Mouse (Mus musculus): Measurements from ENCODE around the gene Megf11. TPM values are rescaled to one million over a fixed set of nuclear protein-coding genes. Genes with fewer than 3 reads are reported as not detected.
A peak's percentile ranks its signal among the peaks of the same experiment; 100 is the strongest.

Megf11 gene
- polyA plus RNA-seq, 1 experiment from 2014 or later, result 0.56 TPM

DNA sequence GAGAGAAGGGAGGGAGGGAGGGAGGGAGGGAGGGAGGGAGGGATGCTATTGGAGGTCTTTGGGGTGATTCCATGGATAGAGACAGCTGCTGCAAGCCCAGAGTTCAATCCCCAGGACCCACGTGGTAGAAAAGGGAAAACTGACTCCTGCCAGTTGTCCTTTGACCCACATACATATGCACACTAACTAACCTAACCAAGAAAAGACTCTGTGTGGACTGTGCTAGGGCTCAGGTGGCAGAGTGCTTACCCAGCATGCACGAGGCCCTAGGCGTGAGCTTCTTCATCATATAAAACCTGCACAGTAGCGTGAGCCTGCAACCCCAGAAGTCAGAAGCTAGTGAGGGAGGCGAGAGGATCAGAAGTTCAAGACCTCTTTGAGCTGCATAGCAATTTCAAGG, 182.1 kb downstream of the Megf11 start:
- 70% methylated on average over 5 of the region's 5 CpGs for WGBS
- Histone ChIP-seq H3K9ac (replicated peaks; ENCODE audit: low read depth) (no peak overlapping the region), H3K36me3 (ENCODE audit: insufficient read depth, low read length) (no peaks in the 10 kb centered on the region), H3K9me3 (ENCODE audit: low read length) (no peaks in the 10 kb centered on the region), H3K27me3 (replicated peaks; ENCODE audit: insufficient read depth, low read length) (no peaks in the 10 kb centered on the region), H3K4me1 (ENCODE audit: insufficient read depth, low read depth, low read length) (0 out of 2 replicates have a peak, but pooled peaks cover 2% of the 10 kb centered on the region), H3K4me3 (ENCODE audit: low read depth, low read length) (no peak overlapping the region), H3K4me2 (replicated peaks; ENCODE audit: low read depth, low read length) (no peak overlapping the region), H3K27ac (ENCODE audit: low read length) (no peak overlapping the region)
- no peak for ATAC-seq
- no peak for DNase-seq (ENCODE audit: low spot score)
- TF ChIP-seq EP300 (IDR thresholded peaks at IDR 0.05) (no peak), CTCF (IDR thresholded peaks at IDR 0.05) (no peak)

DNA sequence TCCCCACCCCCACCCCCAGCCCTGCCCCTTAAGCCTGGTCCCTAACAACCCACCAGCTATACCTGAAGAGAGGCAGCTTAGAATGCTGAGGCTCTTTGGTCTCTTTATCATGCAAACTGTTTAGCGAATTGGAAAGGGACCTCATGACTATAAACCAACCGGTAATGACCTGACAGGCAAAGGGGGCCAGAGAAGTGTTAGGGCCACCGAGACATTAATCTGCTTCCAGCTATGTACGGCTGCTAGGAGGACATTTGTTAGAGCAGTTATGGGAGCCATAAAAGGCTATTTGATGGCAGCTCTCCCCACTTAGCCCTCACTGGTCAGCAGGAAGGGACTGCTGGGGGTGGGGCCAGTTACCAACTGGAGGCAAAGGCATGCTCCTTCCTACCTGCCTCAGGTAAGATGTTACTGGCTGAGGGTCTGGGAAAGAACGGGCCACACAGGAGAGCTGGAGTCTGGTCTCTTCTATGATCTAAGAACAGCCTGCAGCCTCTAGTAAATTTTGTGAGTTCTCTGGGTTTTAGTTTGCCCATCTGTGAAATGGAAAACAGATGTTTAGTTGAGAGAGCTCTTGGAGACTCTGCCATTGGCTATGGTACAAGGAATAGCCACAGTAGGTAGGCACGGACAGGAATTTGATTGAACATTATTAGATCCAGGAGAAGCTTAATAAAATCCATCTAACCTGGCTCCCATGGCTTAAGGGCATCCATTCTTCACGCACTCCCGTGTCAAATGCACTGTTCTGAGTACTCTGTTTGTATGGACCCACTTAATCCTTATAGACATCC, 183.2 kb downstream of the Megf11 start:
- 48% methylated on average over 8 of the region's 8 CpGs for WGBS
- Histone ChIP-seq H3K4me2 (replicated peaks; ENCODE audit: low read depth, low read length) (no peak overlapping the region), H3K4me3 (ENCODE audit: low read depth, low read length) (no peak overlapping the region), H3K9me3 (ENCODE audit: low read length) (no peaks in the 10 kb centered on the region), H3K36me3 (ENCODE audit: insufficient read depth, low read length) (no peaks in the 10 kb centered on the region), H3K27me3 (replicated peaks; ENCODE audit: insufficient read depth, low read length) (no peaks in the 10 kb centered on the region), H3K4me1 (ENCODE audit: insufficient read depth, low read depth, low read length) (0 out of 2 replicates have a peak, but pooled peaks cover 3% of the 10 kb centered on the region), H3K27ac (ENCODE audit: low read length) (no peak overlapping the region), H3K9ac (replicated peaks; ENCODE audit: low read depth) (no peak overlapping the region)
- ATAC-seq (no peak), DNase-seq (ENCODE audit: low spot score) (no peak)
- no peak for TF ChIP-seq CTCF (IDR thresholded peaks at IDR 0.05)
- no peak for TF ChIP-seq EP300 (IDR thresholded peaks at IDR 0.05)

DNA sequence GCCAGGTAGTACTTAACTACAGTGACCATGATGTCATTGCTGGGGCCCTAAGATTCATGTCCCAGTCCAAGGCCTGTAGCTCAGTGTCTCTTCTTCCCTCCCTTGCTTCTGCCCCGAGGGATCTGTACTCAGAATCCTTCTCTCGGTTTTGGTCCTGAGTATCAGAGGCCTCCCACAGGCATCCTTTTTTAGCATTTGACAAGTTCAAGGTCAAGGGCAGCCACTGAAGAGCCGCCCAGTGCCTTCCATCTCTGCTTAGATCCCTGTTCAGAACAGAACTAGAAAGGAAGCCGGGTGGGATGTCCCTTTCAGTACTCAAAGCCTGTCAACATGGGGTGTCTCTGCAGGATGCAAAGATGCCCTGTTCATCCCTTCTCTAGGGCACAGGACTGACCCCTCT, 185.0 kb downstream of the Megf11 start:
- Histone ChIP-seq H3K4me3 (ENCODE audit: low read depth, low read length) (no peak overlapping the region), H3K9me3 (ENCODE audit: low read length) (no peaks in the 10 kb centered on the region), H3K4me2 (replicated peaks; ENCODE audit: low read depth, low read length) (no peak overlapping the region), H3K9ac (replicated peaks; ENCODE audit: low read depth) (no peak overlapping the region), H3K27ac (ENCODE audit: low read length) (no peak overlapping the region), H3K36me3 (ENCODE audit: insufficient read depth, low read length) (no peaks in the 10 kb centered on the region), H3K4me1 (ENCODE audit: insufficient read depth, low read depth, low read length) (0 out of 2 replicates have a peak, but pooled peaks cover 3% of the 10 kb centered on the region), H3K27me3 (replicated peaks; ENCODE audit: insufficient read depth, low read length) (no peaks in the 10 kb centered on the region)
- WGBS, result 58% methylated on average over 4 of the region's 4 CpGs
- ATAC-seq (no peak), DNase-seq (ENCODE audit: low spot score) (no peak)
- TF ChIP-seq CTCF (IDR thresholded peaks at IDR 0.05) (no peak), EP300 (IDR thresholded peaks at IDR 0.05) (no peak)

DNA sequence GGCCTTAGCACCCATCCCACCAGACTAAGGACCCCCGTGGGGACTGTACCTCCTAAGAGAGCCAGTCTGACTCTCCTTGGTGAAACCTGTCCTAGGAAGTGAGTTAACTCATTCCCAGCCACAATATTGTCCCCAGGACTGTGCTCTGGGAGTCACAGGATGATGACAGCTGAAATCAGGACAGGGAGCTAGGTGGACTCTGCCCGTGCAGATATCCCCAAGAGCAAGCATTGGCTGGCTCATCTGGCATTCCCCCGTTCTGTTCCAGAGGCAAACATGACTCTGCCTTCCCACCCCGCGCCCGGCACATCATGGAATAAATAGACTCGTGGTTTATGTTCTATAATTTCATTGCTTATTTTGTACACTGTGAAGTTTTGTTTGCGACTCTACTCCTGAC, 185.7 kb downstream of the Megf11 start:
- no peak for TF ChIP-seq EP300 (IDR thresholded peaks at IDR 0.05)
- TF ChIP-seq CTCF (IDR thresholded peaks at IDR 0.05), result no peak
- WGBS, result 81% methylated on average over 8 of the region's 8 CpGs
- no peaks in the 10 kb centered on the region for H3K36me3 ChIP-seq (ENCODE audit: insufficient read depth, low read length)

DNA sequence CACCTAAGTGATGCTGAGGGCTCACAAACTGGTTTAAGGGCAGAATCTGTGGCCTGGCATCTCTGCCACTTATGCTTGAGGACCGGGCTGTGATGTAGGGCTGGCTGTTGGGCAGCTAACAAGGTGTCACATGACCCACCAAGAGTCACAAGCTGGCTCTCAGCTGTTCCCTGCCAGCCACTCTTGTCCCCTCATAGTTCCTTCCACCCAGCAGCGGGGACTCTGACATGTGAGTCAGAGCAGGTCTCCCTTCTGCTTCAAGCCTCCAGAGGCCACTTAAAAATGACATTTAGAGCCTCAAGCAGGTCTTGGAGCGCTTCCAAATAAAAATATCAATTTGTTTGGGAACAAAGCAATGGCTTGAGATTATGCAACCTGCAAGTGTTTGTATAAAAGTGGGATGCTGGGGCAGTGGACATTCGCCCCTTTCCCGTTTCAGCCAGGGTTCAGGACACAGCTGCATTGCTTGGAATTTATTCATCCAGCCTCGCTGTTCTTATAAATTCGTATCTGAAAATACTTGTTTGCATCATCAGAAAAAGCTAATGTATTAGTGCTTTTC, 187.3 kb downstream of the Megf11 start:
- TF ChIP-seq CTCF (IDR thresholded peaks at IDR 0.05) (no peak), EP300 (IDR thresholded peaks at IDR 0.05) (peak; percentile 39; the same call in 1 of the 2 replicates)
- WGBS, result 52% methylated on average over 7 of the region's 7 CpGs
- H3K9me3 ChIP-seq (ENCODE audit: low read length), result no peaks in the 10 kb centered on the region
- H3K9ac ChIP-seq (replicated peaks; ENCODE audit: low read depth), result no peak overlapping the region
- no peak overlapping the region for H3K4me3 ChIP-seq (ENCODE audit: low read depth, low read length)
- H3K36me3 ChIP-seq (ENCODE audit: insufficient read depth, low read length), result no peaks in the 10 kb centered on the region
- peak; percentile 71 for DNase-seq (ENCODE audit: low spot score)
- peak; percentile 90 for ATAC-seq
- no peak overlapping the region for H3K27ac ChIP-seq (ENCODE audit: low read length)
- 0 out of 2 replicates have a peak, but pooled peaks cover 3% of the 10 kb centered on the region for H3K4me1 ChIP-seq (ENCODE audit: insufficient read depth, low read depth, low read length)
- no peaks in the 10 kb centered on the region for H3K27me3 ChIP-seq (replicated peaks; ENCODE audit: insufficient read depth, low read length)
- H3K4me2 ChIP-seq (replicated peaks; ENCODE audit: low read depth, low read length), result no peak overlapping the region

More for the DNA sequence above, 185.7 kb downstream of the Megf11 start:
- 0 out of 2 replicates have a peak, but pooled peaks cover 3% of the 10 kb centered on the region for H3K4me1 ChIP-seq (ENCODE audit: insufficient read depth, low read depth, low read length)
- H3K27ac ChIP-seq (ENCODE audit: low read length), result no peak overlapping the region
- no peak for DNase-seq (ENCODE audit: low spot score)
- H3K4me2 ChIP-seq (replicated peaks; ENCODE audit: low read depth, low read length), result no peak overlapping the region
- H3K9me3 ChIP-seq (ENCODE audit: low read length), result no peaks in the 10 kb centered on the region
- H3K9ac ChIP-seq (replicated peaks; ENCODE audit: low read depth), result no peak overlapping the region
- no peak for ATAC-seq
- no peaks in the 10 kb centered on the region for H3K27me3 ChIP-seq (replicated peaks; ENCODE audit: insufficient read depth, low read length)
- H3K4me3 ChIP-seq (ENCODE audit: low read depth, low read length), result no peak overlapping the region

DNA sequence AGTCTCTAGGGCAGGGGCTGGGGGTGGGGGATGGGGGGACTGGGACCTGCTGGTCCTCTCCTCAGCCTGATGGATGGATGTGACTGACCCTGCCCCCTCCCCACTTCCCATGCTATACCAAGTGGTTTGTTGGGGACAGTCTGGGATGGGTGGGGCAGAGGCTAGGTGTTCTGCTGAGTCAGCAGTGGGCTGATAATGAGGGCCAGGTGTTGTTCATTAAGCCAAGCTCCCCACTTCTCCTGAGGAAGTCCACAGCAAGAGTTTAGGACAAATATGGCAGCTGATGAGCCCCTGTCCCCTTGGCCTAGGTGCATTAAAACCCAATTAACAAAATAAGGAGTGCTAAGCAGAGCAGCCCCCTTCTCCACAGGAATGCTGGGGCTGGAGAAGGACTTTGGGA, 190.2 kb downstream of the Megf11 start:
- no peak for ATAC-seq
- H3K36me3 ChIP-seq (ENCODE audit: insufficient read depth, low read length), result no peaks in the 10 kb centered on the region
- TF ChIP-seq EP300 (IDR thresholded peaks at IDR 0.05) (no peak), CTCF (IDR thresholded peaks at IDR 0.05) (no peak)
- H3K27me3 ChIP-seq (replicated peaks; ENCODE audit: insufficient read depth, low read length), result no peaks in the 10 kb centered on the region
- 0 out of 2 replicates have a peak, but pooled peaks cover 3% of the 10 kb centered on the region for H3K4me1 ChIP-seq (ENCODE audit: insufficient read depth, low read depth, low read length)
- H3K4me3 ChIP-seq (ENCODE audit: low read depth, low read length), result no peak overlapping the region
- no peak for DNase-seq (ENCODE audit: low spot score)
- H3K27ac ChIP-seq (ENCODE audit: low read length), result no peak overlapping the region
- H3K9me3 ChIP-seq (ENCODE audit: low read length), result no peaks in the 10 kb centered on the region
- no peak overlapping the region for H3K9ac ChIP-seq (replicated peaks; ENCODE audit: low read depth)
- H3K4me2 ChIP-seq (replicated peaks; ENCODE audit: low read depth, low read length), result no peak overlapping the region
